Mouse (Mus musculus): Measurements from ENCODE around the gene Chuk. TPM values are rescaled to one million over a fixed set of nuclear protein-coding genes. Genes with fewer than 3 reads are reported as not detected.
"Not testable (repeated sequence)": the region's sequence is repeated elsewhere in the genome, so short reads cannot be mapped to it uniquely, and the experiment has no call there.

Gene Chuk
- polyA plus RNA-seq, 1 experiment from 2014 or later: 61.0 TPM

GRCm38 (mm10) chr19:44144366-44144765 lies 37.1 kb upstream of the Chuk start:
- no peaks in the 10 kb centered on the region for H3K27me3 ChIP-seq (ENCODE audit: control insufficient read depth, insufficient read depth, low read length)
- H3K4me3 ChIP-seq (ENCODE audit: low read depth, low read length): no peak overlapping the region
- no peaks in the 10 kb centered on the region for H3K4me1 ChIP-seq (replicated peaks; ENCODE audit: control insufficient read depth, insufficient read depth, low read length)
- no peak overlapping the region for H3K4me2 ChIP-seq (replicated peaks; ENCODE audit: low read depth, low read length)
- H3K9ac ChIP-seq (ENCODE audit: low read depth, low read length): no peak overlapping the region
- WGBS: 93% methylated on average over 9 of the region's 9 CpGs
- no peak overlapping the region for H3K27ac ChIP-seq (ENCODE audit: low read depth, low read length)
- DNase-seq (ENCODE audit: low spot score) (no peak), ATAC-seq (ENCODE audit: low FRiP score) (no peak)
- peaks cover 5% of the 10 kb centered on the region; the same call in 1 of the 2 replicates for H3K36me3 ChIP-seq (ENCODE audit: control insufficient read depth, insufficient read depth, low read length)
- H3K9me3 ChIP-seq (ENCODE audit: control insufficient read depth, low read length): no peaks in the 10 kb centered on the region

- Histone ChIP-seq H3K36me3 (ENCODE audit: control insufficient read depth, insufficient read depth, low read length) (0 out of 2 replicates have a peak, but pooled peaks cover 5% of the 10 kb centered on the region), H3K9ac (ENCODE audit: low read depth, low read length) (peak overlapping the region; percentile 55; the same call in 1 of the 2 replicates), H3K4me1 (replicated peaks; ENCODE audit: control insufficient read depth, insufficient read depth, low read length) (0 out of 2 replicates have a peak, but pooled peaks cover 2% of the 10 kb centered on the region), H3K4me2 (replicated peaks; ENCODE audit: low read depth, low read length) (peak overlapping the region; percentile 44), H3K27ac (ENCODE audit: low read depth, low read length) (no peak overlapping the region), H3K9me3 (ENCODE audit: control insufficient read depth, low read length) (no peaks in the 10 kb centered on the region), H3K27me3 (ENCODE audit: control insufficient read depth, insufficient read depth, low read length) (no peaks in the 10 kb centered on the region), H3K4me3 (ENCODE audit: low read depth, low read length) (peak overlapping the region; percentile 60)
- DNase-seq (ENCODE audit: low spot score): peak; percentile 40
- ATAC-seq (ENCODE audit: low FRiP score): peak; percentile 35; the same call in 1 of the 2 replicates
- 27% methylated on average over 7 of the region's 7 CpGs for WGBS
Measured at GRCm38 (mm10) chr19:44135960-44136485, 28.7 kb upstream of the Chuk start.

- peak within 1 kb of the TSS; percentile 60 for H3K4me3 ChIP-seq (ENCODE audit: low read depth, low read length)
- peaks cover 7% of the 10 kb centered on the region; the same call in 1 of the 2 replicates for H3K36me3 ChIP-seq (ENCODE audit: control insufficient read depth, insufficient read depth, low read length)
- WGBS: under 1% methylated on average over 45 of the region's 45 CpGs
- 0 out of 2 replicates have a peak, but pooled peaks cover 2% of the 10 kb centered on the region for H3K4me1 ChIP-seq (replicated peaks; ENCODE audit: control insufficient read depth, insufficient read depth, low read length)
- H3K9me3 ChIP-seq (ENCODE audit: control insufficient read depth, low read length): no peaks in the 10 kb centered on the region
- DNase-seq (ENCODE audit: low spot score) (peak; percentile 95), ATAC-seq (ENCODE audit: low FRiP score) (peak; percentile 90)
- peak within 1 kb of the TSS; percentile 72 for H3K9ac ChIP-seq (ENCODE audit: low read depth, low read length)
- H3K27ac ChIP-seq (ENCODE audit: low read depth, low read length): peak within 1 kb of the TSS; percentile 86
- peak within 1 kb of the TSS; percentile 72 for H3K4me2 ChIP-seq (replicated peaks; ENCODE audit: low read depth, low read length)
- H3K27me3 ChIP-seq (ENCODE audit: control insufficient read depth, insufficient read depth, low read length): no peaks in the 10 kb centered on the region
Measured at GRCm38 (mm10) chr19:44135072-44135959, 28.0 kb upstream of the Chuk start, which contains the start of gene Cwf19l1. Cwf19l1 (minus strand) TSS chr19:44135876.

- Histone ChIP-seq H3K9ac (ENCODE audit: low read depth, low read length) (no peak overlapping the region), H3K9me3 (ENCODE audit: control insufficient read depth, low read length) (no peaks in the 10 kb centered on the region), H3K4me2 (replicated peaks; ENCODE audit: low read depth, low read length) (no peak overlapping the region), H3K4me3 (ENCODE audit: low read depth, low read length) (no peak overlapping the region), H3K36me3 (ENCODE audit: control insufficient read depth, insufficient read depth, low read length) (peaks cover 4% of the 10 kb centered on the region; the same call in 1 of the 2 replicates), H3K27me3 (ENCODE audit: control insufficient read depth, insufficient read depth, low read length) (no peaks in the 10 kb centered on the region), H3K27ac (ENCODE audit: low read depth, low read length) (no peak overlapping the region), H3K4me1 (replicated peaks; ENCODE audit: control insufficient read depth, insufficient read depth, low read length) (0 out of 2 replicates have a peak, but pooled peaks cover 2% of the 10 kb centered on the region)
- no peak for ATAC-seq (ENCODE audit: low FRiP score)
- 92% methylated on average over 5 of the region's 5 CpGs for WGBS
- no peak for DNase-seq (ENCODE audit: low spot score)
Measured at GRCm38 (mm10) chr19:44132917-44133316, 25.6 kb upstream of the Chuk start.

- no peak for DNase-seq (ENCODE audit: low spot score)
- Histone ChIP-seq H3K4me1 (replicated peaks; ENCODE audit: control insufficient read depth, insufficient read depth, low read length) (no peaks in the 10 kb centered on the region), H3K27me3 (ENCODE audit: control insufficient read depth, insufficient read depth, low read length) (no peaks in the 10 kb centered on the region), H3K36me3 (ENCODE audit: control insufficient read depth, insufficient read depth, low read length) (peaks cover 6% of the 10 kb centered on the region; the same call in 1 of the 2 replicates), H3K9ac (ENCODE audit: low read depth, low read length) (no peak overlapping the region), H3K4me3 (ENCODE audit: low read depth, low read length) (no peak overlapping the region), H3K27ac (ENCODE audit: low read depth, low read length) (no peak overlapping the region), H3K9me3 (ENCODE audit: control insufficient read depth, low read length) (no peaks in the 10 kb centered on the region), H3K4me2 (replicated peaks; ENCODE audit: low read depth, low read length) (no peak overlapping the region)
- 92% methylated on average over 2 of the region's 2 CpGs for WGBS
- ATAC-seq (ENCODE audit: low FRiP score): no peak
Measured at GRCm38 (mm10) chr19:44128560-44128959, 21.3 kb upstream of the Chuk start.

GRCm38 (mm10) chr19:44127729-44128497 lies 20.6 kb upstream of the Chuk start:
- H3K4me2 ChIP-seq (replicated peaks; ENCODE audit: low read depth, low read length): no peak overlapping the region
- H3K4me1 ChIP-seq (replicated peaks; ENCODE audit: control insufficient read depth, insufficient read depth, low read length): no peaks in the 10 kb centered on the region
- no peak for ATAC-seq (ENCODE audit: low FRiP score)

GRCm38 (mm10) chr19:44121137-44121536 lies 13.9 kb upstream of the Chuk start:
- no peak overlapping the region for H3K27ac ChIP-seq (ENCODE audit: low read depth, low read length)
- H3K27me3 ChIP-seq (ENCODE audit: control insufficient read depth, insufficient read depth, low read length): no peaks in the 10 kb centered on the region
- peaks cover 8% of the 10 kb centered on the region; the same call in 1 of the 2 replicates for H3K36me3 ChIP-seq (ENCODE audit: control insufficient read depth, insufficient read depth, low read length)
- WGBS: 95% methylated on average over 7 of the region's 7 CpGs
- no peaks in the 10 kb centered on the region for H3K4me1 ChIP-seq (replicated peaks; ENCODE audit: control insufficient read depth, insufficient read depth, low read length)
- DNase-seq (ENCODE audit: low spot score) (no peak), ATAC-seq (ENCODE audit: low FRiP score) (no peak)
- no peaks in the 10 kb centered on the region for H3K9me3 ChIP-seq (ENCODE audit: control insufficient read depth, low read length)
- no peak overlapping the region for H3K4me3 ChIP-seq (ENCODE audit: low read depth, low read length)
- no peak overlapping the region for H3K9ac ChIP-seq (ENCODE audit: low read depth, low read length)
- no peak overlapping the region for H3K4me2 ChIP-seq (replicated peaks; ENCODE audit: low read depth, low read length)

More at GRCm38 (mm10) chr19:44127729-44128497, 20.6 kb upstream of the Chuk start:
- H3K4me3 ChIP-seq (ENCODE audit: low read depth, low read length): no peak overlapping the region
- DNase-seq (ENCODE audit: low spot score): no peak
- no peaks in the 10 kb centered on the region for H3K27me3 ChIP-seq (ENCODE audit: control insufficient read depth, insufficient read depth, low read length)
- H3K27ac ChIP-seq (ENCODE audit: low read depth, low read length): no peak overlapping the region
- 97% methylated on average over 10 of the region's 10 CpGs for WGBS
- peaks cover 6% of the 10 kb centered on the region; the same call in 1 of the 2 replicates for H3K36me3 ChIP-seq (ENCODE audit: control insufficient read depth, insufficient read depth, low read length)
- no peaks in the 10 kb centered on the region for H3K9me3 ChIP-seq (ENCODE audit: control insufficient read depth, low read length)
- H3K9ac ChIP-seq (ENCODE audit: low read depth, low read length): no peak overlapping the region

- DNase-seq (ENCODE audit: low spot score); H3K27me3 ChIP-seq (ENCODE audit: control insufficient read depth, insufficient read depth, low read length); ATAC-seq (ENCODE audit: low FRiP score); H3K9me3 ChIP-seq (ENCODE audit: control insufficient read depth, low read length); H3K4me2 ChIP-seq (replicated peaks; ENCODE audit: low read depth, low read length); H3K4me1 ChIP-seq (replicated peaks; ENCODE audit: control insufficient read depth, insufficient read depth, low read length); H3K27ac ChIP-seq (ENCODE audit: low read depth, low read length); H3K36me3 ChIP-seq (ENCODE audit: control insufficient read depth, insufficient read depth, low read length); H3K9ac ChIP-seq (ENCODE audit: low read depth, low read length); H3K4me3 ChIP-seq (ENCODE audit: low read depth, low read length): not testable (repeated sequence)
- WGBS: 89% methylated on average over 7 of the region's 9 CpGs
Measured at GRCm38 (mm10) chr19:44120686-44121085, 13.4 kb upstream of the Chuk start.
